Mouse (Mus musculus) liver, adult 2 months (tissue): ENCODE measurements at regions not wholly inside any gene's neighbourhood (a gene's known extent, or its start where the extent isn't known, plus 50 kb on each side); places are given as distances from the start of the nearest gene placed in this dataset.

ENCODE experiments used
- DNase-seq: peaks from one replicate; pipeline ENCODE4 v3.0.0-alpha.2; 2011; ENCODE audit warnings: low read depth, low spot score; ENCODE audit errors: extremely low read depth
- H3K27ac ChIP-seq: fragments of 200-500 bp; replicated peaks from 2 replicates; pipeline ENCODE4 v1.5.1; 2012; ENCODE audit warnings: low read depth, mild to moderate bottlenecking, control low read depth, inconsistent platforms, low read length; ENCODE audit not compliant: insufficient read depth
- H3K27me3 ChIP-seq: fragments of 200-500 bp; 2 replicates; pipeline ENCODE4 v1.6.1; 2012; ENCODE audit warnings: mild to moderate bottlenecking, moderate library complexity, low read length, inconsistent platforms; ENCODE audit not compliant: control insufficient read depth, insufficient read depth
- H3K36me3 ChIP-seq: fragments of 200-500 bp; 2 replicates; pipeline ENCODE4 v1.6.1; 2012; ENCODE audit warnings: low read length, inconsistent platforms; ENCODE audit not compliant: control insufficient read depth, insufficient read depth
- H3K4me1 ChIP-seq: fragments of 200-500 bp; 2 replicates; pipeline ENCODE4 v1.6.1; 2011; ENCODE audit warnings: low read length; ENCODE audit not compliant: control insufficient read depth, insufficient read depth
- H3K4me3 ChIP-seq: fragments of 200-500 bp; 2 replicates; pipeline ENCODE4 v1.5.1; 2011; ENCODE audit warnings: low read depth, mild to moderate bottlenecking, control low read depth, low read length, moderate library complexity; ENCODE audit not compliant: insufficient read depth
- H3K79me2 ChIP-seq: fragments of 200-500 bp; 2 replicates; pipeline ENCODE4 v1.6.1; 2012; ENCODE audit warnings: inconsistent platforms, mild to moderate bottlenecking, low read length, moderate library complexity; ENCODE audit not compliant: control insufficient read depth, insufficient read depth
- H3K9ac ChIP-seq: fragments of 200-500 bp; 2 replicates; pipeline ENCODE4 v1.6.1; 2012; ENCODE audit warnings: low read depth, mild to moderate bottlenecking, control low read depth, inconsistent platforms, low read length
- CTCF ChIP-seq: fragments of 200-500 bp; IDR thresholded peaks from 2 replicates; pipeline ENCODE4 v1.5.1; 2011; ENCODE audit warnings: low read depth, low read length, control low read depth
- POLR2A ChIP-seq: fragments of 200-500 bp; IDR thresholded peaks from 2 replicates; pipeline ENCODE4 v1.6.1; 2011; ENCODE audit warnings: low read length, control low read depth; ENCODE audit not compliant: insufficient read depth; ENCODE audit errors: extremely low read depth
- WGBS: fragments of 180-500 bp; shearing (Covaris S2); methylation state at CpG from one replicate; pipeline ENCODE4 v1.1.7; 2018; 5-methylcytosine and 5-hydroxymethylcytosine counted together

- Histone ChIP-seq H3K4me3 (no peak overlapping the region), H3K27me3 (no peaks in the 10 kb centered on the region), H3K4me1 (no peaks in the 10 kb centered on the region), H3K36me3 (no peaks in the 10 kb centered on the region), H3K79me2 (no peaks in the 10 kb centered on the region), H3K27ac (no peak overlapping the region), H3K9ac (no peak overlapping the region)
- WGBS, result 64% methylated on average over 2 of the region's 2 CpGs
- TF ChIP-seq POLR2A, result no peak
- no peak for TF ChIP-seq CTCF
- no peak for DNase-seq
Measured at GRCm38 (mm10) chr3:70535084-70535483, 527.7 kb downstream of the Otol1 start.

- Histone ChIP-seq H3K9ac (no peak overlapping the region), H3K36me3 (no peaks in the 10 kb centered on the region), H3K4me3 (no peak overlapping the region), H3K79me2 (no peaks in the 10 kb centered on the region), H3K4me1 (no peaks in the 10 kb centered on the region), H3K27me3 (no peaks in the 10 kb centered on the region), H3K27ac (no peak overlapping the region)
- no peak for TF ChIP-seq POLR2A
- TF ChIP-seq CTCF, result no peak
- no peak for DNase-seq
- 63% methylated on average over 1 of the region's 1 CpGs for WGBS
Measured at GRCm38 (mm10) chr3:70543911-70544310, 536.5 kb downstream of the Otol1 start.

GRCm38 (mm10) chr3:70557821-70558220 is 550.4 kb downstream of the Otol1 start:
- H3K4me3 ChIP-seq, result no peak overlapping the region
- WGBS, result 86% methylated on average over 4 of the region's 4 CpGs
- H3K27me3 ChIP-seq, result no peaks in the 10 kb centered on the region
- no peak overlapping the region for H3K27ac ChIP-seq
- TF ChIP-seq CTCF (no peak), POLR2A (no peak)
- no peak for DNase-seq
- no peaks in the 10 kb centered on the region for H3K4me1 ChIP-seq
- H3K79me2 ChIP-seq, result no peaks in the 10 kb centered on the region
- no peaks in the 10 kb centered on the region for H3K36me3 ChIP-seq
- H3K9ac ChIP-seq, result no peak overlapping the region

GRCm38 (mm10) chr3:70566140-70566857 is 558.9 kb downstream of the Otol1 start:
- 83% methylated on average over 3 of the region's 3 CpGs for WGBS
- H3K9ac ChIP-seq, result no peak overlapping the region
- no peaks in the 10 kb centered on the region for H3K27me3 ChIP-seq
- no peak overlapping the region for H3K27ac ChIP-seq
- no peaks in the 10 kb centered on the region for H3K4me1 ChIP-seq
- TF ChIP-seq POLR2A, result no peak
- no peak for TF ChIP-seq CTCF
- no peaks in the 10 kb centered on the region for H3K36me3 ChIP-seq
- no peaks in the 10 kb centered on the region for H3K79me2 ChIP-seq
- DNase-seq, result no peak
- no peak overlapping the region for H3K4me3 ChIP-seq

- Histone ChIP-seq H3K4me3 (no peak overlapping the region), H3K4me1 (no peaks in the 10 kb centered on the region), H3K27ac (no peak overlapping the region), H3K36me3 (no peaks in the 10 kb centered on the region), H3K9ac (no peak overlapping the region), H3K79me2 (no peaks in the 10 kb centered on the region), H3K27me3 (no peaks in the 10 kb centered on the region)
- DNase-seq, result no peak
- TF ChIP-seq POLR2A, result no peak
- no peak for TF ChIP-seq CTCF
- 36% methylated on average over 4 of the region's 4 CpGs for WGBS
Measured at GRCm38 (mm10) chr3:70594785-70595184, 587.4 kb downstream of the Otol1 start.
